ENCODE assay signal across 30 mouse cellular contexts in genomic region chr3:101510632-101511031, GRCm38 (mm10).
"Had no signal": no experiment of that assay in that cellular context is flagged by ENCODE, and none has a peak within 500 bp of the region (broad histone marks: within the 10 kb centered on the region; RNA-seq: fewer than 3 reads in every experiment).

No protein-coding gene starts in this region.

- H3K9me3 ChIP-seq: heart, embryonic 10.5 days; heart, embryonic 13.5 days; heart, embryonic 15.5 days; hindbrain, embryonic 13.5 days; hindbrain, embryonic 15.5 days; intestine, embryonic 15.5 days had no signal

- DNase-seq: heart, postnatal 10 days; heart, postnatal 14 days; heart, postnatal 36 days; heart, postnatal 4 days; kidney, adult 11 months; kidney, adult 18-20 months; kidney, adult 9 months; kidney, postnatal 10 days; kidney, postnatal 14 days; kidney, postnatal 4 days; layer of hippocampus, adult 9-11 months; layer of hippocampus, postnatal 36 days had no signal

- H3K27ac ChIP-seq: heart, embryonic 13.5 days; hindbrain, embryonic 12.5 days; hindbrain, embryonic 13.5 days; hindbrain, embryonic 14.5 days; hindbrain, embryonic 15.5 days; hindbrain, postnatal 0 days; intestine, embryonic 15.5 days; layer of hippocampus, adult 2 months; left cerebral cortex, adult 2 months had no signal

- H3K27me3 ChIP-seq: heart, embryonic 12.5 days; heart, embryonic 13.5 days; heart, embryonic 15.5 days; hindbrain, embryonic 13.5 days; hindbrain, embryonic 15.5 days; intestine, embryonic 15.5 days had no signal

- H3K36me3 ChIP-seq: heart, embryonic 10.5 days; heart, embryonic 12.5 days; heart, embryonic 13.5 days; heart, embryonic 15.5 days; hindbrain, embryonic 10.5 days; hindbrain, embryonic 12.5 days; hindbrain, embryonic 13.5 days; hindbrain, embryonic 15.5 days; intestine, embryonic 15.5 days had no signal

- ATAC-seq: hindbrain, embryonic 16.5 days; hindbrain, postnatal 0 days; inflammation-experienced regulatory T-cells, adult 6 months; intestine, embryonic 15.5 days; intestine, embryonic 16.5 days; intestine, postnatal 0 days had no signal

- H3K9ac ChIP-seq: heart, embryonic 12.5 days; heart, embryonic 15.5 days; hindbrain, embryonic 12.5 days; hindbrain, embryonic 13.5 days; hindbrain, embryonic 14.5 days; hindbrain, embryonic 15.5 days; intestine, embryonic 15.5 days had no signal

- H3K4me3 ChIP-seq: heart, embryonic 10.5 days; heart, embryonic 12.5 days; heart, embryonic 13.5 days; heart, embryonic 15.5 days; hindbrain, embryonic 10.5 days; hindbrain, embryonic 12.5 days; hindbrain, embryonic 13.5 days; hindbrain, embryonic 15.5 days; intestine, embryonic 15.5 days; layer of hippocampus, adult 2 months; left cerebral cortex, adult 2 months had no signal

- H3K4me2 ChIP-seq: heart, embryonic 11.5 days; heart, embryonic 12.5 days; heart, embryonic 13.5 days; heart, embryonic 15.5 days; hindbrain, embryonic 12.5 days; hindbrain, embryonic 13.5 days; hindbrain, embryonic 14.5 days; hindbrain, embryonic 15.5 days; intestine, embryonic 15.5 days had no signal
